Mouse (Mus musculus) kidney, adult 2 months (tissue): ENCODE measurements around the gene Kif18b. TPM values are rescaled to one million over a fixed set of nuclear protein-coding genes. Genes with fewer than 3 reads are reported as not detected.
A peak's percentile ranks its signal among the peaks of the same experiment; 100 is the strongest.

Experiments
- DNase-seq: peaks from one replicate; pipeline ENCODE4 v3.0.0; 2021
- H3K27ac ChIP-seq: fragments of 200-500 bp; 2 replicates; pipeline ENCODE4 v1.5.1; 2012; ENCODE audit warnings: low read depth, low read length, control low read depth, inconsistent platforms; ENCODE audit not compliant: insufficient read depth
- H3K27me3 ChIP-seq: fragments of 200-500 bp; replicated peaks from 2 replicates; pipeline ENCODE4 v1.6.1; 2012; ENCODE audit warnings: mild to moderate bottlenecking, moderate library complexity, low read length, inconsistent platforms; ENCODE audit not compliant: control insufficient read depth, insufficient read depth
- H3K36me3 ChIP-seq: fragments of 200-500 bp; 2 replicates; pipeline ENCODE4 v1.6.1; 2012; ENCODE audit warnings: mild to moderate bottlenecking, moderate library complexity, low read length, inconsistent platforms; ENCODE audit not compliant: control insufficient read depth, insufficient read depth
- H3K4me1 ChIP-seq: fragments of 200-500 bp; 2 replicates; pipeline ENCODE4 v1.6.1; 2011; ENCODE audit warnings: low read length; ENCODE audit not compliant: control insufficient read depth, insufficient read depth
- H3K4me3 ChIP-seq: fragments of 200-500 bp; 2 replicates; pipeline ENCODE4 v1.5.1; 2011; ENCODE audit warnings: mild to moderate bottlenecking, low read depth, low read length, control low read depth; ENCODE audit not compliant: insufficient read depth
- CTCF ChIP-seq: fragments of 200-500 bp; conservative IDR thresholded peaks from 2 replicates; pipeline ENCODE4 v1.5.1; 2011; ENCODE audit warnings: low read depth, mild to moderate bottlenecking, control low read depth, low read length, moderate library complexity, mixed read lengths; ENCODE audit not compliant: insufficient read depth, insufficient read length
- POLR2A ChIP-seq: fragments of 200-500 bp; IDR thresholded peaks from one replicate; pipeline ENCODE4 v1.6.1; 2011; ENCODE audit warnings: low read depth, low read length, control low read depth
- WGBS: fragments of 180-500 bp; shearing (Covaris S2); methylation state at CpG from one replicate; pipeline ENCODE4 v1.1.7; 2018; 5-methylcytosine and 5-hydroxymethylcytosine counted together
- polyA plus RNA-seq: library from polyadenylated mRNA; depleted of rRNA; stranded (reverse); fragments of >200 nt; gene quantifications from 2 replicates; pipeline ENCODE4 v1.2.3, GENCODE M21; 2012

Gene Kif18b
- polyA plus RNA-seq, 1 experiment: 0.27 TPM

DNA sequence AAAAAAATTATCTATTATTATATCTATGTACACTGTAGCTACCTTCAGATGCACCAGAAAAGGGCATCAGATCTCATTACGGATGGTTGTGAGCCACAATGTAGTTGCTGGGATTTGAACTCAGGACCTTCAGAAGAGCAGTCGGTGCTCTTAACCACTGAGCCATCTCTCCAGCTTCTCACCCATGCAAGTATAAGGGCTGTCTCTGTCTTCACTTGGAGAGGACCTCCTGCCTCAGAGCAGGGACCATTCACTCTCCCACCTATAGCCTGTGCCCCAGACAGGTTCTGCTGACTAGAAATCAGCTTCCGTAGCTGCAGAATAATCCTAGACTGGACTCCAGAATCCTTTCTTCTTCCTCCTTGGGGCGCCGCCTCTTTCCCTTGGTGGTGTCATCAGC is 22.8 kb downstream of the Kif18b start:
- no peak for TF ChIP-seq CTCF
- no peak for TF ChIP-seq POLR2A
- no peaks in the 10 kb centered on the region for H3K36me3 ChIP-seq
- 82% methylated on average over 5 of the region's 5 CpGs for WGBS

DNA sequence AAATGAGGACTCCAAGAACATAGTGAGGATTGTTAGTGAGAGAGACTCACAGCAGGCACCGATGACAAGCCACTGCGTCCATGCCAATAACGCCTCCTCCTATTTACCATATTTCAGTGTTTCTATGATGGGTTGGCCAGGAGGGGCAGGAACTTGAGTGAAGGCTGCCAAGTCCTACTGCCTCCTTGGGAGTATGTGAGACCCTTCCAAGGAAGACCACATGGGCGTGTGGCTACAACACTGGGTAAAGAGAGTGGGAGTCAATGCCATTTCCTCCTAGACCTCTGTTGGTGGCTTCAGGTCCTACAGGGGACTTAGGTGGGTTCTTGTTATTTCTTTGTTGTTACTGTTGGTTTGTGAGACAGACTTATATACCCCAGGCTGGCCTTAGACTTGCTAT is 23.7 kb downstream of the Kif18b start:
- no peak for TF ChIP-seq CTCF
- no peak for TF ChIP-seq POLR2A
- Histone ChIP-seq H3K36me3 (no peaks in the 10 kb centered on the region), H3K27ac (no peak overlapping the region), H3K4me1 (no peaks in the 10 kb centered on the region), H3K4me3 (no peak overlapping the region), H3K27me3 (no peaks in the 10 kb centered on the region)
- DNase-seq: no peak
- WGBS: 55% methylated on average over 4 of the region's 4 CpGs

More for the DNA sequence above, 22.8 kb downstream of the Kif18b start:
- DNase-seq: no peak
- H3K4me3 ChIP-seq: no peak overlapping the region
- H3K27me3 ChIP-seq: no peaks in the 10 kb centered on the region
- H3K27ac ChIP-seq: no peak overlapping the region
- no peaks in the 10 kb centered on the region for H3K4me1 ChIP-seq

- no peaks in the 10 kb centered on the region for H3K36me3 ChIP-seq
- no peaks in the 10 kb centered on the region for H3K4me1 ChIP-seq
- H3K27me3 ChIP-seq: no peaks in the 10 kb centered on the region
- DNase-seq: peak; percentile 70
- H3K4me3 ChIP-seq: no peak within 1 kb of the TSS
- 5% methylated on average over 7 of the region's 7 CpGs for WGBS
- no peak within 1 kb of the TSS for H3K27ac ChIP-seq
- no peak for TF ChIP-seq POLR2A
- peak; percentile 98 for TF ChIP-seq CTCF
Observed at GRCm38 (mm10) chr11:102900763-102901162, 24.2 kb downstream of the Kif18b start, which contains the start of gene Gfap. Gfap (minus strand) TSS chr11:102900912.

GRCm38 (mm10) chr11:102898408-102898807 is 26.5 kb downstream of the Kif18b start:
- H3K27ac ChIP-seq: no peak overlapping the region
- H3K4me1 ChIP-seq: no peaks in the 10 kb centered on the region
- H3K27me3 ChIP-seq: no peaks in the 10 kb centered on the region
- WGBS: 82% methylated on average over 9 of the region's 9 CpGs
- TF ChIP-seq POLR2A (no peak), CTCF (no peak)
- DNase-seq: no peak
- no peak overlapping the region for H3K4me3 ChIP-seq
- no peaks in the 10 kb centered on the region for H3K36me3 ChIP-seq

GRCm38 (mm10) chr11:102896641-102897040 is 28.3 kb downstream of the Kif18b start:
- H3K27ac ChIP-seq: no peak overlapping the region
- H3K27me3 ChIP-seq: no peaks in the 10 kb centered on the region
- no peak for DNase-seq
- TF ChIP-seq CTCF (no peak), POLR2A (no peak)
- H3K36me3 ChIP-seq: no peaks in the 10 kb centered on the region
- no peaks in the 10 kb centered on the region for H3K4me1 ChIP-seq
- 59% methylated on average over 20 of the region's 20 CpGs for WGBS
- H3K4me3 ChIP-seq: no peak overlapping the region

- TF ChIP-seq POLR2A: no peak
- no peak for TF ChIP-seq CTCF
- H3K4me3 ChIP-seq: no peak overlapping the region
- 83% methylated on average over 9 of the region's 9 CpGs for WGBS
- H3K27me3 ChIP-seq: no peaks in the 10 kb centered on the region
- H3K36me3 ChIP-seq: no peaks in the 10 kb centered on the region
- DNase-seq: no peak
- no peaks in the 10 kb centered on the region for H3K4me1 ChIP-seq
- no peak overlapping the region for H3K27ac ChIP-seq
Observed at GRCm38 (mm10) chr11:102895779-102896178, 29.1 kb downstream of the Kif18b start.

DNA sequence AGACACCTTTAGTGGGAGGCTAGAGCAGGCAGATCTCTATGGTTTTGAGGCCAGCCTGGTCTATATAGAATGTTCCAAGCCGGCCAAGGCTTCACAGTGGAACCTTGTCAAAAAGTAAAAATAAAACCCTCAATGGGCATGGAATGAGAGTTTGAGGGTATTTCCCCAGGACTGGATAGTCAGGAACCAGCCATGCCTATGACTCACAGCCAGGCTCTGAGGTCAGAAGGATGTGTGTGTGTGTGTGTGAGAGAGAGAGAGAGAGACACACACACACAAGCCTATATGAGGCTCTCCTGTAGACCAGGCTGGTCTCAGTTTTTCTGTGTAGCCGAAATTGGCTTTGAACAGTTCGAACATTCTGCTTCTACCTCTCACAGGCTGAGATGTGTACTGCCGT is 30.2 kb downstream of the Kif18b start:
- no peak overlapping the region for H3K4me3 ChIP-seq
- H3K4me1 ChIP-seq: no peaks in the 10 kb centered on the region
- no peak for DNase-seq
- H3K27ac ChIP-seq: no peak overlapping the region
- TF ChIP-seq POLR2A: no peak
- TF ChIP-seq CTCF: no peak
- 94% methylated on average over 4 of the region's 4 CpGs for WGBS
- H3K36me3 ChIP-seq: no peaks in the 10 kb centered on the region
- no peaks in the 10 kb centered on the region for H3K27me3 ChIP-seq
